Mouse (Mus musculus) ES-E14 (cell line): ENCODE results near the gene Acot13. TPM values are rescaled to one million over a fixed set of nuclear protein-coding genes. Genes with fewer than 3 reads are reported as not detected.

Experiments
- DNase-seq: peaks from one replicate; pipeline ENCODE4 v3.0.0-alpha.2; 2013; ENCODE audit warnings: low read depth, low spot score
- H3K27ac ChIP-seq: 2 replicates; pipeline ENCODE4 v1.5.1; 2012; ENCODE audit warnings: low read depth, mild to moderate bottlenecking, low read length, moderate library complexity, mixed read lengths; ENCODE audit not compliant: poor library complexity, insufficient read depth, severe bottlenecking
- H3K36me3 ChIP-seq: 2 replicates; pipeline ENCODE4 v1.6.1; 2012; ENCODE audit warnings: mild to moderate bottlenecking, low read length, moderate library complexity, mixed read lengths; ENCODE audit not compliant: control insufficient read depth, poor library complexity, insufficient read depth, severe bottlenecking
- H3K4me1 ChIP-seq, 2 experiments: fragments of 150-350 bp in 1 of 2; sonication (generic) in 1 of 2; 2 replicates each; pipeline ENCODE4 v1.6.1; 2012; ENCODE audit warnings: low read length in 2 of 2, mild to moderate bottlenecking in 1 of 2, mixed read lengths in 1 of 2; ENCODE audit not compliant: control insufficient read depth in 2 of 2, insufficient read depth in 2 of 2, poor library complexity in 1 of 2
- H3K4me3 ChIP-seq, 2 experiments: fragments of 150-350 bp in 1 of 2; sonication (generic) in 1 of 2; 2 replicates each; pipeline ENCODE4 v1.5.1; 2012; ENCODE audit warnings: low read length in 2 of 2, low read depth in 1 of 2, mild to moderate bottlenecking in 1 of 2, mixed read lengths in 1 of 2; ENCODE audit not compliant: insufficient read depth in 1 of 2, poor library complexity in 1 of 2, severe bottlenecking in 1 of 2
- H3K9ac ChIP-seq: 2 replicates; pipeline ENCODE4 v1.6.1; 2012; ENCODE audit warnings: low read depth, mild to moderate bottlenecking, low read length, mixed read lengths; ENCODE audit not compliant: poor library complexity, insufficient read depth, severe bottlenecking
- H3K9me3 ChIP-seq: fragments of 150-350 bp; sonication (generic); 2 replicates; pipeline ENCODE4 v1.6.1; 2012; ENCODE audit warnings: low read depth, mild to moderate bottlenecking, low read length; ENCODE audit not compliant: control insufficient read depth, insufficient read depth
- CHD2 ChIP-seq: IDR thresholded peaks from 2 replicates; pipeline ENCODE4 v1.6.1; 2014; ENCODE audit warnings: mild to moderate bottlenecking, low read depth, low read length, inconsistent platforms
- HCFC1 ChIP-seq: IDR thresholded peaks from 2 replicates; pipeline ENCODE4 v1.6.1; 2012; ENCODE audit warnings: low read length, inconsistent platforms, borderline replicate concordance; ENCODE audit not compliant: insufficient read depth
- MAFK ChIP-seq: IDR thresholded peaks from 2 replicates; pipeline ENCODE4 v1.6.1; 2014; ENCODE audit warnings: mild to moderate bottlenecking, low read depth, low read length, inconsistent platforms; ENCODE audit not compliant: insufficient read depth
- ZC3H11A ChIP-seq: IDR thresholded peaks from 2 replicates; pipeline ENCODE4 v1.6.1; 2012; ENCODE audit warnings: low read depth, mild to moderate bottlenecking, inconsistent platforms, low read length, borderline replicate concordance
- ZNF384 ChIP-seq: IDR thresholded peaks from 2 replicates; pipeline ENCODE4 v1.6.1; 2012; ENCODE audit warnings: low read depth, low read length, inconsistent platforms
- in situ Hi-C, 2 experiments: fragments of 600-800 bp; cut with MboI; formaldehyde crosslinking; loops; one replicate each; pipeline ENCODE4 v1.15.1; 2025; ENCODE audit warnings: low sequenced_read_pairs in 2 of 2, inconsistent platforms in 1 of 2; ENCODE audit not compliant: unreplicated experiment in 2 of 2
- total RNA-seq: library from RNA; depleted of rRNA; stranded (reverse); fragments of 300-350 nt; gene quantifications from 2 replicates; pipeline ENCODE4 v1.2.3, GENCODE M21; 2012

Gene Acot13
- total RNA-seq, 1 experiment = 18.3 TPM

GRCm38 (mm10) chr13:24791349-24791748, 40.0 kb downstream of the Acot13 start:
- no peak overlapping the region for H3K9ac ChIP-seq
- no peak for DNase-seq
- no peak overlapping the region for H3K4me3 ChIP-seq
- H3K36me3 ChIP-seq = no peaks in the 10 kb centered on the region
- no peaks in the 10 kb centered on the region for H3K4me1 ChIP-seq
- TF ChIP-seq ZC3H11A (no peak), ZNF384 (no peak), MAFK (no peak), CHD2 (no peak), HCFC1 (no peak)
- no peaks in the 10 kb centered on the region for H3K9me3 ChIP-seq
- H3K27ac ChIP-seq = no peak overlapping the region
- in situ Hi-C loops = no loop called here

- Histone ChIP-seq H3K4me3 (no peak overlapping the region), H3K27ac (no peak overlapping the region), H3K9ac (no peak overlapping the region), H3K4me1 (peaks cover 0 to 3% of the 10 kb centered on the region in 2 experiments; a peak in 1 of 4 replicates), H3K36me3 (no peaks in the 10 kb centered on the region), H3K9me3 (no peaks in the 10 kb centered on the region)
- TF ChIP-seq ZNF384 (no peak), ZC3H11A (no peak), HCFC1 (no peak), CHD2 (no peak), MAFK (no peak)
- DNase-seq = no peak
- in situ Hi-C loops = no loop called here
Measured at GRCm38 (mm10) chr13:24787477-24787876, 43.9 kb downstream of the Acot13 start.

GRCm38 (mm10) chr13:24786014-24786490, 45.3 kb downstream of the Acot13 start:
- no peak overlapping the region for H3K9ac ChIP-seq
- no peak overlapping the region for H3K27ac ChIP-seq
- TF ChIP-seq CHD2 = no peak
- TF ChIP-seq ZNF384 = no peak
- no peak for TF ChIP-seq ZC3H11A
- no peak for TF ChIP-seq HCFC1
- TF ChIP-seq MAFK = no peak
- no peak for DNase-seq
- in situ Hi-C loops = no loop called here
- H3K9me3 ChIP-seq = no peaks in the 10 kb centered on the region
- peaks cover 0 to 3% of the 10 kb centered on the region in 2 experiments; a peak in 1 of 4 replicates for H3K4me1 ChIP-seq
- H3K4me3 ChIP-seq = no peak overlapping the region
- H3K36me3 ChIP-seq = no peaks in the 10 kb centered on the region

DNA sequence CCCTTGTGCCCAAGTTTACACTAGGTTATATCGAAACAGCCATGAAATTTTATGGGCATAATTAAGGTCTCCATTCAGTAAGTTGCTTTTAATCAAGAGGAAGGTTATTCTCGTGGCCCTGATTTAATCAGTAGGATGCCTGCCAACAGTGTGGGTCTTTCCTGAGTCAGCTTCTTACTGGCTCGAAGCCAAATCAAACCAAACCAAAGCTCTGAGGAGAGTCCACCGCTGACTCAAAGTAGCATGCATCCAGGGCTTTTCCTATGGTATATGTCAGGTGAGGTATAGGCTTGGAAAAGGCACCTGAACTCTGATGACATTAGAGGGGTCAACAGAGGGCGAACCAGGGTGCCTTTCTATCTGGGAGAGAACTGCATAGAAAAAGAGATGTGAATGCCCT, 49.4 kb downstream of the Acot13 start:
- in situ Hi-C loops = no loop called here
- DNase-seq = no peak
- Histone ChIP-seq H3K9me3 (no peaks in the 10 kb centered on the region), H3K36me3 (no peaks in the 10 kb centered on the region), H3K4me3 (no peak overlapping the region), H3K9ac (no peak overlapping the region), H3K4me1 (peaks cover 0 to 3% of the 10 kb centered on the region in 2 experiments; a peak in 1 of 4 replicates), H3K27ac (no peak overlapping the region)
- TF ChIP-seq CHD2 = no peak
- no peak for TF ChIP-seq MAFK
- TF ChIP-seq ZNF384 = no peak
- TF ChIP-seq HCFC1 = no peak
- TF ChIP-seq ZC3H11A = no peak
